Mouse (Mus musculus) effector memory CD4-positive, alpha-beta T cell, adult 7 months (primary cell): ENCODE measurements around the gene Ssx9. TPM values are rescaled to one million over a fixed set of nuclear protein-coding genes. Genes with fewer than 3 reads are reported as not detected.

ENCODE experiments used
- polyA plus RNA-seq: library from polyadenylated mRNA; unstranded; fragments of 100-300 nt; shearing (Covaris generic); gene quantifications from one replicate; pipeline ENCODE4 v1.2.1, GENCODE M21; 2017

Gene Ssx9
- not detected for polyA plus RNA-seq

DNA sequence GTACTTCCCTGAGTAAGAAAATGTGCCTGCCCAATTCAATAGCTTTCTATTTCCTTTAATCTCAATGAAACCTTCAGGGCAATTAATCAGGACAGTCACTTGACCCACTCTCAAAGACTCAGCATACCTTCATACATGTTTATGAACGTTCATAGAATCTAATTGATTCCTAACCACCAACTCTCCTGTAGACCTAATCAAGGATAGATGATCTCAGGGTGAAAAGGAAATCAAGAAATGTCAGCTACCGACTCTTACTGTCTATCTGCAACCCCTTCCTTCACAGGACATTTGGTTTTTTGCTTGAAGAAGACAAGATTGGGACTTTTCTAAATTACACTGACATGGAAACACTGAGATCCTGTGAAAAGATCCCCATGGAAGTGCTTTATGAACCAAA lies at the start of gene Ssx9:
Gene Ssx9 (plus strand): TSS at position 301 of the 400 bp plus-strand sequence.

GRCm38 (mm10) chrX:8803391-8803790 lies 55.2 kb downstream of the Ssx9 start, which contains the start of gene Ssxb5:
Ssxb5 (plus strand) TSS chrX:8803691.

Other genes starting within 250 kb of the Ssx9 start
- not detected for gene Gm14459, start 223.5 kb upstream of the Ssx9 start, polyA plus RNA-seq
- gene Ssxb6, start 200.2 kb upstream of the Ssx9 start, polyA plus RNA-seq, result not detected
- gene Ssxb3, start 156.6 kb upstream of the Ssx9 start, polyA plus RNA-seq, result not detected
- not detected for gene Ssxb8, start 57.6 kb upstream of the Ssx9 start, polyA plus RNA-seq
- not detected for gene Ssxb5, start 55.3 kb downstream of the Ssx9 start, polyA plus RNA-seq
- not detected for gene Gm6592, start 95.6 kb downstream of the Ssx9 start, polyA plus RNA-seq
- gene Gm5751, start 125.8 kb downstream of the Ssx9 start, polyA plus RNA-seq, result 0.93 TPM
- 2.5 TPM for gene B630019K06Rik, start 143.9 kb downstream of the Ssx9 start, polyA plus RNA-seq
- gene Fthl17b, start 214.5 kb downstream of the Ssx9 start, polyA plus RNA-seq, result not detected
- gene Fthl17c, start 228.1 kb downstream of the Ssx9 start, polyA plus RNA-seq, result not detected
- gene Fthl17d, start 238.3 kb downstream of the Ssx9 start, polyA plus RNA-seq, result not detected